Mouse (Mus musculus) hindbrain, postnatal 0 days (tissue): ENCODE measurements around the gene Gm12184. TPM values are rescaled to one million over a fixed set of nuclear protein-coding genes. Genes with fewer than 3 reads are reported as not detected.

Source experiments
- ATAC-seq: fragments of 200-750 bp; cut with Nextera tagmentation; 2 replicates; pipeline ENCODE4 v1.8.0; 2017; ENCODE audit warnings: mild to moderate bottlenecking, moderate TSS enrichment, moderate library complexity
- DNase-seq: peaks from one replicate; pipeline ENCODE4 v3.0.0-alpha.2; 2015; ENCODE audit warnings: low spot score
- H3K27ac ChIP-seq: fragments of 300-500 bp; sonication (generic); 2 replicates; pipeline ENCODE4 v1.5.1; 2014; ENCODE audit warnings: mild to moderate bottlenecking
- H3K27me3 ChIP-seq: fragments of 300-500 bp; sonication (generic); 2 replicates; pipeline ENCODE4 v1.6.1; 2014; ENCODE audit warnings: low read length, mixed read lengths; ENCODE audit not compliant: insufficient read depth
- H3K36me3 ChIP-seq: fragments of 300-500 bp; sonication (generic); 2 replicates; pipeline ENCODE4 v1.6.1; 2014; ENCODE audit warnings: low read length, mixed read lengths; ENCODE audit not compliant: insufficient read depth
- H3K4me1 ChIP-seq: fragments of 300-500 bp; sonication (generic); 2 replicates; pipeline ENCODE4 v1.6.1; 2014; ENCODE audit warnings: antibody characterized with exemption, low read length, mixed read lengths; ENCODE audit not compliant: insufficient read depth
- H3K4me2 ChIP-seq: fragments of 300-500 bp; sonication (generic); 2 replicates; pipeline ENCODE4 v1.6.1; 2014; ENCODE audit warnings: low read depth, mild to moderate bottlenecking, low read length, moderate library complexity, mixed read lengths
- H3K4me3 ChIP-seq: fragments of 300-500 bp; sonication (generic); 2 replicates; pipeline ENCODE4 v1.5.1; 2014; ENCODE audit warnings: low read length
- H3K9ac ChIP-seq: fragments of 300-500 bp; sonication (generic); replicated peaks from 2 replicates; pipeline ENCODE4 v1.6.1; 2014; ENCODE audit warnings: mild to moderate bottlenecking, low read length, moderate library complexity, mixed read lengths
- H3K9me3 ChIP-seq: fragments of 300-500 bp; sonication (generic); 2 replicates; pipeline ENCODE4 v1.6.1; 2016; ENCODE audit warnings: low read length, mixed read lengths
- CTCF ChIP-seq: IDR thresholded peaks from 2 replicates; pipeline ENCODE4 v1.5.1; 2016; ENCODE audit warnings: antibody characterized with exemption, control low read depth, low read depth
- WGBS: fragments of 180-500 bp; shearing (Covaris S2); extraction: QIAGEN DNeasy Blood & Tissue Kit; methylation state at CpG from one replicate; pipeline ENCODE4 v1.1.7; 2014; 5-methylcytosine and 5-hydroxymethylcytosine counted together
- polyA plus RNA-seq: library from polyadenylated mRNA; unstranded; fragments of >200 nt; fragmentation: Nextera tagmentation; extraction: Ambion mirVana; gene quantifications from 2 replicates; pipeline ENCODE4 v1.2.1, GENCODE M21; 2015
- total RNA-seq: library from RNA; depleted of rRNA; stranded (reverse); fragments of >200 nt; gene quantifications from 2 replicates; pipeline ENCODE4 v1.2.3, GENCODE M21; 2014

Gm12184 gene
- total and polyA plus RNA-seq, 2 experiments from 2014 or later = 6.0 to 20.1 TPM

- Histone ChIP-seq H3K27me3 (no peaks in the 10 kb centered on the region), H3K9me3 (no peaks in the 10 kb centered on the region), H3K36me3 (peaks cover 16% of the 10 kb centered on the region), H3K27ac (peak overlapping the region; percentile 98), H3K4me3 (peak overlapping the region; percentile 77), H3K4me1 (peaks cover 13% of the 10 kb centered on the region), H3K9ac (peak overlapping the region; percentile 84; the same call in 1 of the 2 replicates), H3K4me2 (peak overlapping the region; percentile 93)
- DNase-seq (no peak), ATAC-seq (no peak)
- TF ChIP-seq CTCF = no peak
- WGBS = 71% methylated on average over 16 of the region's 16 CpGs
Measured at GRCm38 (mm10) chr11:48815851-48816250, 10.6 kb downstream of the Gm12184 start.

- H3K27me3 ChIP-seq = no peaks in the 10 kb centered on the region
- no peak for ATAC-seq
- H3K4me2 ChIP-seq = no peak overlapping the region
- no peak overlapping the region for H3K27ac ChIP-seq
- peaks cover 33% of the 10 kb centered on the region for H3K36me3 ChIP-seq
- H3K4me1 ChIP-seq = peaks cover 13% of the 10 kb centered on the region
- no peak overlapping the region for H3K9ac ChIP-seq
- no peak for DNase-seq
- no peak for TF ChIP-seq CTCF
- H3K4me3 ChIP-seq = no peak overlapping the region
- no peaks in the 10 kb centered on the region for H3K9me3 ChIP-seq
Measured at GRCm38 (mm10) chr11:48813782-48814181, 12.7 kb downstream of the Gm12184 start.

DNA sequence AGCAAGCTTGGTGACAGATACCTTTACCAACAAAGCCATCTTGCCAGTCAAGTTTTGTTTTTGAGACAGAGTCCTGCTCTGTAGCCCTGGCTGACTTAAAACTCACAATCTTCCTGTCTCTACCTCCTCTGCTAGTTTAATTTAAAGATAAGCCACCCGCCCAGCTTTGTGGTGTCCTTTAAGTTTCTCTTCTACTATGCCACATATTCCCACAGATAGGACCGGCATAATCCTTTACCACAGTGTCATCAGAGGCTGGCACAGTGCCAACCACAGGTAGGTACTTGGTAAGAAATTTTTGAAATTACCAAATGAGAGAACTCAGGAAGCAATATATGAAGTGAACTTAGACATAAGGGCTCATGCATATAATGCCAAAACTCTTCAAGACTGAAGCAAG lies 16.3 kb downstream of the Gm12184 start:
- peaks cover 65% of the 10 kb centered on the region for H3K36me3 ChIP-seq
- no peaks in the 10 kb centered on the region for H3K27me3 ChIP-seq
- no peak for ATAC-seq
- no peak overlapping the region for H3K4me3 ChIP-seq
- no peak for TF ChIP-seq CTCF
- peaks cover under 1% of the 10 kb centered on the region; the same call in 1 of the 2 replicates for H3K4me1 ChIP-seq
- H3K4me2 ChIP-seq = no peak overlapping the region
- WGBS = 84% methylated on average over 2 of the region's 2 CpGs
- no peak for DNase-seq
- no peaks in the 10 kb centered on the region for H3K9me3 ChIP-seq
- no peak overlapping the region for H3K9ac ChIP-seq
- H3K27ac ChIP-seq = no peak overlapping the region

- Histone ChIP-seq H3K4me3 (no peak overlapping the region), H3K4me1 (no peaks in the 10 kb centered on the region), H3K27me3 (no peaks in the 10 kb centered on the region), H3K36me3 (peaks cover 72% of the 10 kb centered on the region), H3K9me3 (no peaks in the 10 kb centered on the region), H3K4me2 (no peak overlapping the region), H3K9ac (no peak overlapping the region), H3K27ac (no peak overlapping the region)
- DNase-seq (no peak), ATAC-seq (no peak)
- WGBS = 62% methylated on average over 4 of the region's 4 CpGs
- no peak for TF ChIP-seq CTCF
Measured at GRCm38 (mm10) chr11:48809434-48809830, 17.0 kb downstream of the Gm12184 start.

DNA sequence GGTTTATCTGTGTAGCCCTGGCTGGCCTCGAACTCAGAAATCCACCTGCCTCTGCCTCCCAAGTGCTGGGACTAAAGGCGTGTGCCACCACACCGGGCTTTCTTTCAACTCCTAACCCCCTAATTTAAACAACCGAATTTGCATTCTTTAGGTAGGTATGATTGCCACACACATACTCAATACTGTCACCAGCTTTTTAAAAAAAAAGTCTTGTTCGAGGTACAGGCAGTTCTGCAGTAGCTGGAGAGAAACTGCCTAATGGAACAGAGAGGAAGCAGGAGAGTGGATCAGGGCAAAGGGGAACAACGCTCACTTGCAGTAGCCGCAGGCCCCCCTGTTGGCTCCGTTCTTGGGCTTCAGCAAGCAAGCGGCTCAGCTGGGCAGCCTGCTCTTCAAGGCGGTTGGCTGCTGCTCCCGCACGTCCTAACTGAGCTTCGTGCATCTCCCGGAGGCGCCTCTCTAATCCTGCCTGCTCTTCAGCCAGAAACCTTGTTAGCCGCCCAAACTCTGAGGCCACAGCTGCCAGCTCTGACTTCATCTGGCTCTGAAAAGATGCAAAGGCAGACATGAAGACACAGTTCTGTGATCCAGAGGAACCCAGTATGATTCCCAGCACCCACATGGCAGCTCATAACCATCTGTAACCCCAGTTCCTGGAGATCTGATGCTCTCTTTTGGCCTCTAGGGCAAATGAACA lies 17.6 kb downstream of the Gm12184 start:
- Histone ChIP-seq H3K4me2 (no peak overlapping the region), H3K27me3 (no peaks in the 10 kb centered on the region), H3K4me1 (no peaks in the 10 kb centered on the region), H3K36me3 (peaks cover 77% of the 10 kb centered on the region), H3K9me3 (no peaks in the 10 kb centered on the region), H3K9ac (no peak overlapping the region), H3K4me3 (no peak overlapping the region), H3K27ac (no peak overlapping the region)
- 0 out of 2 replicates have a peak, but pooled peaks have one; percentile 24 for ATAC-seq
- DNase-seq = no peak
- TF ChIP-seq CTCF = no peak
- 56% methylated on average over 16 of the region's 16 CpGs for WGBS

DNA sequence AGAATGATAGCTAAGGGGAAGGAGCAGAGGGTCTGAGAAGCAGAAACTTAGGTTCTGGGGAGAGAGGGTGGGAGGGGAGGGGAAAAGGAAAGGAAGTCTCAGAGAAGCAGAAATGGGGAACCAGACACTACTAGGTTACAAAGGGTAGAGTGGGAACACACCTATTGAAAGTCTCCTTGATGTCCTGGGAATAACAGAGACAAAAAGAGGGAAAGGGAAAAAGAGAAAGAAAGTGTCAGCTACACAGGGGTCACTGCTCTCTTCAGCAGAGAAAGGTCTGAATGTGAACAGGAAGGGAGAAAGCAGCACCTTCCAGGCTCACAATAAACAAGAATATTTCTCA lies 18.2 kb downstream of the Gm12184 start:
- TF ChIP-seq CTCF = no peak
- no peaks in the 10 kb centered on the region for H3K9me3 ChIP-seq

GRCm38 (mm10) chr11:48807563-48808303 lies 18.7 kb downstream of the Gm12184 start:
- Histone ChIP-seq H3K4me3 (no peak overlapping the region), H3K9ac (no peak overlapping the region), H3K4me1 (no peaks in the 10 kb centered on the region), H3K27me3 (no peaks in the 10 kb centered on the region), H3K27ac (no peak overlapping the region), H3K9me3 (no peaks in the 10 kb centered on the region), H3K4me2 (no peak overlapping the region), H3K36me3 (peaks cover 87% of the 10 kb centered on the region)
- no peak for TF ChIP-seq CTCF
- 63% methylated on average over 14 of the region's 14 CpGs for WGBS
- DNase-seq (no peak), ATAC-seq (peak; percentile 13; the same call in 1 of the 2 replicates)

More for the DNA sequence above, 18.2 kb downstream of the Gm12184 start:
- H3K27me3 ChIP-seq = no peaks in the 10 kb centered on the region
- DNase-seq = no peak
- no peak overlapping the region for H3K4me2 ChIP-seq
- no peak overlapping the region for H3K9ac ChIP-seq
- H3K36me3 ChIP-seq = peaks cover 83% of the 10 kb centered on the region
- H3K4me1 ChIP-seq = no peaks in the 10 kb centered on the region
- H3K4me3 ChIP-seq = no peak overlapping the region
- ATAC-seq = no peak
- H3K27ac ChIP-seq = no peak overlapping the region
